Mouse (Mus musculus) ES-E14 (cell line): ENCODE data around the gene Golim4. TPM values are rescaled to one million over a fixed set of nuclear protein-coding genes. Genes with fewer than 3 reads are reported as not detected.

Experiments
- DNase-seq: peaks from one replicate; pipeline ENCODE4 v3.0.0-alpha.2; 2013; ENCODE audit warnings: low read depth, low spot score
- H3K27ac ChIP-seq: 2 replicates; pipeline ENCODE4 v1.5.1; 2012; ENCODE audit warnings: low read depth, mild to moderate bottlenecking, low read length, moderate library complexity, mixed read lengths; ENCODE audit not compliant: poor library complexity, insufficient read depth, severe bottlenecking
- H3K36me3 ChIP-seq: 2 replicates; pipeline ENCODE4 v1.6.1; 2012; ENCODE audit warnings: mild to moderate bottlenecking, low read length, moderate library complexity, mixed read lengths; ENCODE audit not compliant: control insufficient read depth, poor library complexity, insufficient read depth, severe bottlenecking
- H3K4me1 ChIP-seq, 2 experiments: fragments of 150-350 bp in 1 of 2; sonication (generic) in 1 of 2; 2 replicates each; pipeline ENCODE4 v1.6.1; 2012; ENCODE audit warnings: low read length in 2 of 2, mild to moderate bottlenecking in 1 of 2, mixed read lengths in 1 of 2; ENCODE audit not compliant: control insufficient read depth in 2 of 2, insufficient read depth in 2 of 2, poor library complexity in 1 of 2
- H3K4me3 ChIP-seq, 2 experiments: fragments of 150-350 bp in 1 of 2; sonication (generic) in 1 of 2; 2 replicates each; pipeline ENCODE4 v1.5.1; 2012; ENCODE audit warnings: low read length in 2 of 2, low read depth in 1 of 2, mild to moderate bottlenecking in 1 of 2, mixed read lengths in 1 of 2; ENCODE audit not compliant: insufficient read depth in 1 of 2, poor library complexity in 1 of 2, severe bottlenecking in 1 of 2
- H3K9ac ChIP-seq: 2 replicates; pipeline ENCODE4 v1.6.1; 2012; ENCODE audit warnings: low read depth, mild to moderate bottlenecking, low read length, mixed read lengths; ENCODE audit not compliant: poor library complexity, insufficient read depth, severe bottlenecking
- H3K9me3 ChIP-seq: fragments of 150-350 bp; sonication (generic); 2 replicates; pipeline ENCODE4 v1.6.1; 2012; ENCODE audit warnings: low read depth, mild to moderate bottlenecking, low read length; ENCODE audit not compliant: control insufficient read depth, insufficient read depth
- CHD2 ChIP-seq: IDR thresholded peaks from 2 replicates; pipeline ENCODE4 v1.6.1; 2014; ENCODE audit warnings: mild to moderate bottlenecking, low read depth, low read length, inconsistent platforms
- HCFC1 ChIP-seq: IDR thresholded peaks from 2 replicates; pipeline ENCODE4 v1.6.1; 2012; ENCODE audit warnings: low read length, inconsistent platforms, borderline replicate concordance; ENCODE audit not compliant: insufficient read depth
- MAFK ChIP-seq: IDR thresholded peaks from 2 replicates; pipeline ENCODE4 v1.6.1; 2014; ENCODE audit warnings: mild to moderate bottlenecking, low read depth, low read length, inconsistent platforms; ENCODE audit not compliant: insufficient read depth
- ZC3H11A ChIP-seq: IDR thresholded peaks from 2 replicates; pipeline ENCODE4 v1.6.1; 2012; ENCODE audit warnings: low read depth, mild to moderate bottlenecking, inconsistent platforms, low read length, borderline replicate concordance
- ZNF384 ChIP-seq: IDR thresholded peaks from 2 replicates; pipeline ENCODE4 v1.6.1; 2012; ENCODE audit warnings: low read depth, low read length, inconsistent platforms
- in situ Hi-C, 2 experiments: fragments of 600-800 bp; cut with MboI; formaldehyde crosslinking; loops; one replicate each; pipeline ENCODE4 v1.15.1; 2025; ENCODE audit warnings: low sequenced_read_pairs in 2 of 2, inconsistent platforms in 1 of 2; ENCODE audit not compliant: unreplicated experiment in 2 of 2
- total RNA-seq: library from RNA; depleted of rRNA; stranded (reverse); fragments of 300-350 nt; gene quantifications from 2 replicates; pipeline ENCODE4 v1.2.3, GENCODE M21; 2012

Golim4 gene
- total RNA-seq, 1 experiment, result 11.8 TPM

GRCm38 (mm10) chr3:75949358-75949757 lies 7.4 kb downstream of the Golim4 start:
- Histone ChIP-seq H3K4me1 (no peaks in the 10 kb centered on the region), H3K36me3 (no peaks in the 10 kb centered on the region; the same call in 1 of the 2 replicates), H3K9ac (no peak overlapping the region), H3K27ac (no peak overlapping the region), H3K9me3 (no peaks in the 10 kb centered on the region), H3K4me3 (no peak overlapping the region)
- TF ChIP-seq HCFC1 (no peak), ZC3H11A (no peak), CHD2 (no peak), ZNF384 (no peak), MAFK (no peak)
- in situ Hi-C loops, result no loop called here
- no peak for DNase-seq

- H3K36me3 ChIP-seq, result no peaks in the 10 kb centered on the region; the same call in 1 of the 2 replicates
- H3K27ac ChIP-seq, result no peak overlapping the region
- in situ Hi-C loops, result no loop called here
- no peak overlapping the region for H3K4me3 ChIP-seq
- H3K9me3 ChIP-seq, result no peaks in the 10 kb centered on the region
- DNase-seq, result no peak
- no peak overlapping the region for H3K9ac ChIP-seq
- no peak for TF ChIP-seq MAFK
- TF ChIP-seq ZNF384, result no peak
- no peaks in the 10 kb centered on the region for H3K4me1 ChIP-seq
These were observed 8.1 kb downstream of the Golim4 start for GRCm38 (mm10) chr3:75948541-75949095.

GRCm38 (mm10) chr3:75948003-75948402 lies 8.7 kb downstream of the Golim4 start:
- H3K27ac ChIP-seq, result no peak overlapping the region
- TF ChIP-seq ZC3H11A (no peak), HCFC1 (no peak), MAFK (no peak), CHD2 (no peak), ZNF384 (no peak)
- in situ Hi-C loops, result no loop called here
- H3K9me3 ChIP-seq, result no peaks in the 10 kb centered on the region
- no peaks in the 10 kb centered on the region; the same call in 1 of the 2 replicates for H3K36me3 ChIP-seq
- H3K4me1 ChIP-seq, result no peaks in the 10 kb centered on the region
- no peak overlapping the region for H3K9ac ChIP-seq
- no peak for DNase-seq
- no peak overlapping the region for H3K4me3 ChIP-seq

GRCm38 (mm10) chr3:75942303-75943060 lies 14.3 kb downstream of the Golim4 start:
- H3K9ac ChIP-seq, result no peak overlapping the region
- in situ Hi-C loops, result no loop called here
- H3K4me3 ChIP-seq, result no peak overlapping the region
- no peaks in the 10 kb centered on the region; the same call in 1 of the 2 replicates for H3K36me3 ChIP-seq
- no peak overlapping the region for H3K27ac ChIP-seq
- H3K9me3 ChIP-seq, result no peaks in the 10 kb centered on the region
- TF ChIP-seq ZC3H11A (no peak), HCFC1 (no peak), MAFK (no peak), CHD2 (no peak), ZNF384 (no peak)
- DNase-seq, result no peak
- no peaks in the 10 kb centered on the region for H3K4me1 ChIP-seq
